Mouse (Mus musculus) ovary, postnatal 10 days (tissue): ENCODE results near the gene Arhgef39.

Experiments used
- DNase-seq: peaks from one replicate; pipeline ENCODE4 v3.0.0; 2022; ENCODE audit warnings: low spot score

Gene Arhgef39

GRCm38 (mm10) chr4:43478906-43479832, 20.3 kb downstream of the Arhgef39 start:
- DNase-seq, result no peak

GRCm38 (mm10) chr4:43478534-43478858, 21.0 kb downstream of the Arhgef39 start:
- no peak for DNase-seq

- peak; percentile 61 for DNase-seq
These were observed 21.5 kb downstream of the Arhgef39 start for GRCm38 (mm10) chr4:43477857-43478533.

- DNase-seq, result no peak
These were observed 22.9 kb downstream of the Arhgef39 start for GRCm38 (mm10) chr4:43476604-43477003.

- no peak for DNase-seq
These were observed 25.9 kb downstream of the Arhgef39 start for GRCm38 (mm10) chr4:43473636-43474035.

- no peak for DNase-seq
These were observed 29.2 kb downstream of the Arhgef39 start for GRCm38 (mm10) chr4:43470301-43470700.

- no peak for DNase-seq
These were observed 32.6 kb downstream of the Arhgef39 start for GRCm38 (mm10) chr4:43466872-43467271.

GRCm38 (mm10) chr4:43465935-43466334, 33.6 kb downstream of the Arhgef39 start:
- no peak for DNase-seq

GRCm38 (mm10) chr4:43463102-43463501, 36.4 kb downstream of the Arhgef39 start:
- no peak for DNase-seq

GRCm38 (mm10) chr4:43457124-43457523, 42.4 kb downstream of the Arhgef39 start:
- DNase-seq, result no peak

GRCm38 (mm10) chr4:43456470-43456869, 43.0 kb downstream of the Arhgef39 start:
- no peak for DNase-seq

- no peak for DNase-seq
These were observed 45.3 kb downstream of the Arhgef39 start, which contains the start of gene Cd72 for GRCm38 (mm10) chr4:43454041-43454836. Gene Cd72 (minus strand): TSS chr4:43454628.

GRCm38 (mm10) chr4:43453413-43453812, 46.1 kb downstream of the Arhgef39 start:
- no peak for DNase-seq

GRCm38 (mm10) chr4:43452315-43452714, 47.2 kb downstream of the Arhgef39 start:
- no peak for DNase-seq

- DNase-seq, result no peak
These were observed 50.9 kb downstream of the Arhgef39 start for GRCm38 (mm10) chr4:43448554-43448953.

GRCm38 (mm10) chr4:43447251-43447650, 52.2 kb downstream of the Arhgef39 start:
- no peak for DNase-seq
